Mouse (Mus musculus) olfactory bulb, adult 2 months (tissue): ENCODE measurements around the gene Glrx5.

Source experiments
- CTCF ChIP-seq: fragments of 200-500 bp; IDR thresholded peaks from 2 replicates; pipeline ENCODE4 v1.5.1; 2012; ENCODE audit warnings: low read depth, mild to moderate bottlenecking, low read length, moderate library complexity; ENCODE audit not compliant: insufficient read depth
- POLR2A ChIP-seq: fragments of 200-500 bp; IDR thresholded peaks from 2 replicates; pipeline ENCODE4 v1.6.1; 2012; ENCODE audit warnings: mild to moderate bottlenecking, low read depth, low read length, moderate library complexity; ENCODE audit not compliant: insufficient read depth

GRCm38 (mm10) chr12:105068911-105069310 lies 36.4 kb downstream of the Glrx5 start:
- no peak for TF ChIP-seq CTCF
- TF ChIP-seq POLR2A, result no peak
